Mouse (Mus musculus) stomach, postnatal 0 days (tissue): ENCODE data around the gene Mylk4. TPM values are rescaled to one million over a fixed set of nuclear protein-coding genes. Genes with fewer than 3 reads are reported as not detected.

Source experiments
- ATAC-seq: fragments of 200-750 bp; cut with Nextera tagmentation; 2 replicates; pipeline ENCODE4 v1.8.0; 2017; ENCODE audit not compliant: low FRiP score, low TSS enrichment
- DNase-seq: peaks from one replicate; pipeline ENCODE4 v3.0.0-alpha.2; 2016; ENCODE audit warnings: low spot score
- H3K27ac ChIP-seq: fragments of 300-500 bp; sonication (generic); replicated peaks from 2 replicates; pipeline ENCODE4 v1.5.1; 2014; ENCODE audit warnings: mild to moderate bottlenecking, control low read depth
- H3K27me3 ChIP-seq: fragments of 300-500 bp; sonication (generic); 2 replicates; pipeline ENCODE4 v1.6.1; 2014; ENCODE audit warnings: low read length; ENCODE audit not compliant: control insufficient read depth, insufficient read depth
- H3K36me3 ChIP-seq: fragments of 300-500 bp; sonication (generic); 2 replicates; pipeline ENCODE4 v1.6.1; 2014; ENCODE audit warnings: low read length, mixed read lengths; ENCODE audit not compliant: control insufficient read depth, insufficient read depth
- H3K4me1 ChIP-seq: fragments of 300-500 bp; sonication (generic); replicated peaks from 2 replicates; pipeline ENCODE4 v1.6.1; 2014; ENCODE audit warnings: antibody characterized with exemption; ENCODE audit not compliant: control insufficient read depth, insufficient read depth
- H3K4me2 ChIP-seq: fragments of 300-500 bp; sonication (generic); replicated peaks from 2 replicates; pipeline ENCODE4 v1.6.1; 2014; ENCODE audit warnings: low read depth, mild to moderate bottlenecking, control low read depth, moderate library complexity
- H3K4me3 ChIP-seq: fragments of 300-500 bp; sonication (generic); 2 replicates; pipeline ENCODE4 v1.5.1; 2014; ENCODE audit warnings: low read depth, low read length, control low read depth
- H3K9ac ChIP-seq: fragments of 300-500 bp; sonication (generic); 2 replicates; pipeline ENCODE4 v1.6.1; 2014; ENCODE audit warnings: mild to moderate bottlenecking, low read length, control low read depth, mixed read lengths
- H3K9me3 ChIP-seq: fragments of 300-500 bp; sonication (generic); 2 replicates; pipeline ENCODE4 v1.6.1; 2016; ENCODE audit warnings: low read length; ENCODE audit not compliant: control insufficient read depth
- CTCF ChIP-seq: IDR thresholded peaks from 2 replicates; pipeline ENCODE4 v1.5.1; 2016; ENCODE audit warnings: antibody characterized with exemption, low read depth, mild to moderate bottlenecking, moderate library complexity
- EP300 ChIP-seq: optimal IDR thresholded peaks from 2 replicates; pipeline ENCODE3; 2016; ENCODE audit warnings: antibody characterized with exemption
- WGBS: fragments of 180-500 bp; shearing (Covaris S2); extraction: QIAGEN DNeasy Blood & Tissue Kit; methylation state at CpG from one replicate; pipeline ENCODE4 v1.1.7; 2014; 5-methylcytosine and 5-hydroxymethylcytosine counted together
- polyA plus RNA-seq: library from polyadenylated mRNA; unstranded; fragments of >200 nt; fragmentation: Nextera tagmentation; extraction: Ambion mirVana; gene quantifications from 2 replicates; pipeline ENCODE4 v1.2.1, GENCODE M21; 2015

Gene Mylk4
- polyA plus RNA-seq: 0.12 and 0.15 TPM in 2 replicates

DNA sequence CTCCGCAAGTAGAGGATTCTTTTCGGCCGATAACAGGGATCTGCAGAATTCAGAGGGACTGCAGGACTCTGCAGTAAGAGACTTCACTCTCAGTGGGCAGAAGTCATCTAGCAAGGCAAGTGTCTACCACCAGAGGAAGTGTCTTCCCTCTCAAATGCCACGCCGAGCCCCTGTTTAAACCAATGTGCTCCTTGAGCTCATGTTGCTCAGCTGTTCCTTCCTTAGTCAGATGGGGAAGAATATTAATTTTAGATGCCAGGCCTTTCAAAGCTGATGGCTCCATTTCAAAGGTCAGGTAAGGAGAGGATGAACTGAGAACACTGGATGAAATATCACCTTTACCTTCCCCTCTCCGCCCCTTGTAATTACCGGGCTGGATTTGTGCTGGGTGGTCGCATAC is at the start of gene Mylk4:
Gene Mylk4, minus strand, starts transcription at position 139 of the 400 bp plus-strand sequence.
- H3K9me3 ChIP-seq: no peaks in the 10 kb centered on the region
- no peak within 1 kb of the TSS for H3K27ac ChIP-seq
- H3K4me1 ChIP-seq: no peaks in the 10 kb centered on the region
- WGBS: 72% methylated on average over 8 of the region's 8 CpGs
- ATAC-seq: no peak
- H3K36me3 ChIP-seq: no peaks in the 10 kb centered on the region
- H3K4me2 ChIP-seq: no peak within 1 kb of the TSS
- no peak within 1 kb of the TSS for H3K4me3 ChIP-seq
- H3K27me3 ChIP-seq: no peaks in the 10 kb centered on the region
- DNase-seq: no peak
- H3K9ac ChIP-seq: no peak within 1 kb of the TSS
- TF ChIP-seq CTCF (no peak), EP300 (no peak)

DNA sequence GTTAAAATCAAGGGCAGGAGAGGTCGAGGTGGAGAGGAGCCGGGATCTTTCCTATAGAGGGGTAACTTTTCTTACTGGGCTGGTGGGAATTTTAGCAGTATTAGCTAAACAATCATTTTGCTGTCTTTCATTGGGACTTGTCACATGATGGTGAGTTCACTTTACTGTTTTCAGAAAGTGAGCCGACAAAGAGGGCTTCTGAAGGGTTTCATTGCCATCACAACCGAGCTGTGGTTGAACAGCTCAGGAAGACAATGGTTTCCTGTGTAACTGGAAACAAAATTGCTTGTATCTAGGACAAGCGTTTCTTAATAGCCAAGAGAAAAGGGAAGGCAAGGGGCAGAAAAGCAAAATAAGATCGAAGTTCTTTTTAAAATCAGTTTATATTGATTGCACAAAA is 49.5 kb upstream of the Mylk4 start:
- TF ChIP-seq CTCF: no peak
- TF ChIP-seq EP300: no peak
- Histone ChIP-seq H3K27me3 (no peaks in the 10 kb centered on the region), H3K36me3 (no peaks in the 10 kb centered on the region), H3K9ac (no peak overlapping the region), H3K27ac (no peak overlapping the region), H3K9me3 (no peaks in the 10 kb centered on the region), H3K4me2 (no peak overlapping the region), H3K4me1 (no peaks in the 10 kb centered on the region), H3K4me3 (no peak overlapping the region)
- WGBS: 71% methylated on average over 6 of the region's 6 CpGs
- DNase-seq (no peak), ATAC-seq (no peak)

DNA sequence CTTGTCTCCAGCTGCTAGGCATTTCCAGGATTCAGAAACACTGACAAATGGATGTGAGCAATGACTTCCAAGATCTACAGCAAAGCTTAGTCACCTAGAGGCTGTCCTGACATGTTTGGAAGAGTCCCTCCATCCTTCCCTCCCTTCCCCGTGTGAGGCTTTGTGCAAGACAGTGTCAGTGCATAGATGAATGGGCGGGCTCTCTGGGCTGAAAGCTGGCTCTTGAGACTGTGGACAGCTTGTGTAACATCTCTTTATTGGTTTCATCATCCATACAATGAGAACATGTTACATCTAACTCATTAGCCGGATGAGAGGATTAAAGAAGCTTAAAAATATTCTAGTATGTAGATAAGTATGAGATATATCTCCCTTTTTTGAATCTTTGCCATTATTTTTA is 49.0 kb upstream of the Mylk4 start:
- no peak overlapping the region for H3K9ac ChIP-seq
- H3K27me3 ChIP-seq: no peaks in the 10 kb centered on the region
- DNase-seq (no peak), ATAC-seq (no peak)
- H3K36me3 ChIP-seq: no peaks in the 10 kb centered on the region
- no peaks in the 10 kb centered on the region for H3K4me1 ChIP-seq
- H3K4me3 ChIP-seq: no peak overlapping the region
- no peak overlapping the region for H3K4me2 ChIP-seq
- H3K9me3 ChIP-seq: no peaks in the 10 kb centered on the region
- H3K27ac ChIP-seq: no peak overlapping the region
- TF ChIP-seq EP300: no peak
- no peak for TF ChIP-seq CTCF
- WGBS: 62% methylated on average over 3 of the region's 3 CpGs

DNA sequence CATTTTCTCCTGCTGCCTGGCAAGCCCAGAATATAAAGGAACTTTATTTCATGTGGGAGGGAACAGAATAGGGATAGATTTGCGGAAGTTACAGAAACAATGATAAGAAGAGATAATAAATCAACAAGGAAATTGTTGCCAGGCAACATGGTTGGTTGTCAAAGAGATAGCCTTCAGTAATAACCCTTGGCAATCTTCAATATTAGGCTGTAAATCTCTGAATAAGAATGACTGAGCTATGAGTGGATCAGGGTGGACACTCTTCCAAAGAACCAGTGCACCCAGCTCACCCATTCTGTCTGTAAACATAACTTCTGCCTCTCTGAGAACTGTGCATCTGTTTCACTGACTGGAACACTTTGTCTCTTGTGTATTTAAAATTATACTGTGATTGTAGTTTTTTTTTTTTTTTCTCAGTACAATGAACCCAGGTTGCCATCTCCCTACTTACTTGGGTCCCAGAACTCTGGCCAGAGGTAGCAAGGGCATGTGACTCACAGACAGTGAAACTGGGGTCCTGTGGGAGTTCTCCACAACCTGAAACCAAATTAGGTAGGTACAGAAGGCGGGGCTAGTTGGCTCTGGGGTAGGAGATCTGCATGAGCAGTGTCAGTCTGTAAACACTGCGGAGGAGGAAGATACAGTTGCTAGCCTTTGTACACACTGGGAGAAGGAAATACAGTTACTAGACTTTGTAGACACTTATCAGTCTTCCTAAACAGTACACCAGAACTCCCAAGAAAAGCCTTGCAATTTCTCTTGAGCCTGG is 47.9 kb upstream of the Mylk4 start:
- no peak overlapping the region for H3K4me2 ChIP-seq
- no peaks in the 10 kb centered on the region for H3K9me3 ChIP-seq
- WGBS: 64% methylated on average over 3 of the region's 3 CpGs
- DNase-seq (no peak), ATAC-seq (peak; percentile 72; the same call in 1 of the 2 replicates)
- H3K4me3 ChIP-seq: no peak overlapping the region
- no peaks in the 10 kb centered on the region for H3K36me3 ChIP-seq
- H3K27me3 ChIP-seq: no peaks in the 10 kb centered on the region
- TF ChIP-seq CTCF: no peak
- TF ChIP-seq EP300: no peak
- no peak overlapping the region for H3K27ac ChIP-seq
- H3K9ac ChIP-seq: no peak overlapping the region
- no peaks in the 10 kb centered on the region for H3K4me1 ChIP-seq

DNA sequence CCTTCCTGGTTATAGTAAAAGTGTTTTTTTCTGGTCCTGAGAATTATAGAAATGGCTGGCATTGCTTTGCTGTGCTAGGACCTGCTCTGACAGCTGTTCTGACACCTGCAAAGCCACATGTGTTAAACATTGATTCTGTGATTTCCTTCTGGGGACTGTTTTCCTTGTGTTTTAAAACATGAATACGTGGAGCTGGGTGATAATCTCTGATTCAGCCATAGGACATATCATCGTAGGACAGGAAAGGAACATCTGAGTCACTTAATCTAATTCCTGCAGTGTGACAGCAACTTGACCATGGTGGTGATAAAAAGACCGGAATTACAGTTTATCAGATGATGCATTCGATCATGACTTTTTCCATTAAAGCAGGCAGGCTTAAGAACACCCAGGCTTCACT is 45.1 kb upstream of the Mylk4 start:
- H3K4me2 ChIP-seq: no peak overlapping the region
- no peak for DNase-seq
- no peak for ATAC-seq
- no peak overlapping the region for H3K9ac ChIP-seq
- H3K4me3 ChIP-seq: no peak overlapping the region
- no peaks in the 10 kb centered on the region for H3K9me3 ChIP-seq
- no peaks in the 10 kb centered on the region for H3K27me3 ChIP-seq
- H3K36me3 ChIP-seq: no peaks in the 10 kb centered on the region
- TF ChIP-seq CTCF: no peak
- TF ChIP-seq EP300: no peak
- H3K4me1 ChIP-seq: no peaks in the 10 kb centered on the region
- WGBS: 70% methylated on average over 4 of the region's 4 CpGs
- H3K27ac ChIP-seq: no peak overlapping the region

DNA sequence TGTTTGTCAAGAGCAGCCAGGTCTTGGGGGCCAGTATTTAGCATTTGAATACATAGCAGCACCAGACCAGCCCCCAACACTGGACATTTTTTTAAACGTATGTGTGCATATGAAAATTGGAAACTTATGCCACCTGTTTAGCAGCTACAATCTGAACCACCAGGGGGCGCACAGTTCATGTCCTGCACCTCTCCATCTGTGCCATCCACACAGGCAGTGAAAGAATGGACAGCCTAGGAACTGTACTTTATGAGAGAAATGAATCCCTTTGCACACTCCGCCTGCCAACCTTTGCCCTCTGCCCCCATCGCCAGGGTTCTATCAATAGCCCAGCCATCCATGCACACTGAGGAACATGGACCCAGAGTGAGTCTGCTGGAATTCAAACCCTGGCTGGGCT is 44.2 kb upstream of the Mylk4 start:
- Histone ChIP-seq H3K4me2 (no peak overlapping the region), H3K9ac (no peak overlapping the region), H3K4me1 (no peaks in the 10 kb centered on the region), H3K36me3 (no peaks in the 10 kb centered on the region), H3K4me3 (no peak overlapping the region), H3K9me3 (no peaks in the 10 kb centered on the region), H3K27me3 (no peaks in the 10 kb centered on the region), H3K27ac (no peak overlapping the region)
- TF ChIP-seq CTCF (peak; percentile 80), EP300 (no peak)
- ATAC-seq (peak; percentile 36; the same call in 1 of the 2 replicates), DNase-seq (peak; percentile 74)
- WGBS: 52% methylated on average over 4 of the region's 4 CpGs
